Mouse (Mus musculus): Measurements from ENCODE around the gene Wrb. TPM values are rescaled to one million over a fixed set of nuclear protein-coding genes. Genes with fewer than 3 reads are reported as not detected.
A peak's percentile ranks its signal among the peaks of the same experiment; 100 is the strongest.
"Not testable (repeated sequence)": the region's sequence is repeated elsewhere in the genome, so short reads cannot be mapped to it uniquely, and the experiment has no call there.

Gene Wrb
- polyA plus RNA-seq, 1 experiment = 23.2 TPM

DNA sequence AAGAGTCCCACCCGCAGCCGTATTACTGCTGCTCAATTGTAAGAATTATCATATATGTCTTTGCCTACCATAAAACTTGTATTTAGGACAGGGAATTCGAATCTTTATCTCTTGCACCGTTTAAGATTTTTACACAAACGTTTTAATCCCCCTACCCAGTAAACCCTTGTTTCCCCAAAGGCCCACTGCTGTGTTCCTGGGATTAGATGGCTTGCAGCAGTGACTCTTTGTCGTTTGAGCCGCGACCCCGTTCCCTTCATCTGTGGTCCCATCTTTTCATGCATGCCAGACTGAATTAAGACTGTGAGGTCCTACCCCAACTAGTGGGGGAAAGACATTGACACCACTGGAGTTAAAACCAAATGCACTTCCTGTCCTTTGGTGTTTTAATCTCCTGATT, 16.7 kb upstream of the Wrb start:
- H3K4me1 ChIP-seq (ENCODE audit: control insufficient read depth, insufficient read depth, low read length) = peaks cover 2% of the 10 kb centered on the region
- no peak overlapping the region for H3K27ac ChIP-seq (ENCODE audit: insufficient read depth, low read length)
- no peaks in the 10 kb centered on the region for H3K27me3 ChIP-seq (ENCODE audit: control insufficient read depth, insufficient read depth, low read length, poor library complexity, severe bottlenecking)
- peak overlapping the region; percentile 77 for H3K4me3 ChIP-seq (ENCODE audit: low read depth, low read length)
- H3K9ac ChIP-seq (ENCODE audit: low read depth, poor library complexity, severe bottlenecking) = peak overlapping the region; percentile 59
- TF ChIP-seq EP300 (IDR thresholded peaks at IDR 0.05; ENCODE audit: insufficient read depth, low read depth, low read length) (no peak), POLR2A (IDR thresholded peaks at IDR 0.05; ENCODE audit: insufficient read depth, low read length) (no peak), CTCF (IDR thresholded peaks at IDR 0.05; ENCODE audit: low read depth, low read length) (no peak)
- peaks cover 26% of the 10 kb centered on the region for H3K36me3 ChIP-seq (ENCODE audit: control insufficient read depth, insufficient read depth, low read length, poor library complexity, severe bottlenecking)
- no peaks in the 10 kb centered on the region for H3K9me3 ChIP-seq (replicated peaks; ENCODE audit: control insufficient read depth, insufficient read depth, low read length, poor library complexity, severe bottlenecking)

DNA sequence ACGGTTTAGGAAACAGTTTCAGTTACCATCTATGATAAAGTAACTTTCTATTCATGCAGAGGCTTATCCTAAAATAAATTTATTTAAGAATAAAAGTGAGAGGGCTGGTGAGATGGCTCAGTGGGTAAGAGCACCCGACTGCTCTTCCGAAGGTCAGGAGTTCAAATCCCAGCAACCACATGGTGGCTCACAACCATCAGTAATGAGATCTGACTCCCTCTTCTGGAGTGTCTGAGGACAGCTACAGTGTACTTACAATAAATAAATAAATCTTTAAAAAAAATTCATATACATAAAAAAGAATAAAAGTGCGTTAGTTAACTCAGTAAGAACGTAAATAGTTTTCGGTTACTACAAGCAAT, 478 bp upstream of the Wrb start:
- not testable (repeated sequence) for H3K4me1 ChIP-seq (ENCODE audit: control insufficient read depth, insufficient read depth, low read length); H3K36me3 ChIP-seq (ENCODE audit: control insufficient read depth, insufficient read depth, low read length, poor library complexity, severe bottlenecking); H3K27me3 ChIP-seq (ENCODE audit: control insufficient read depth, insufficient read depth, low read length, poor library complexity, severe bottlenecking); H3K9ac ChIP-seq (ENCODE audit: low read depth, poor library complexity, severe bottlenecking); H3K27ac ChIP-seq (ENCODE audit: insufficient read depth, low read length); H3K9me3 ChIP-seq (replicated peaks; ENCODE audit: control insufficient read depth, insufficient read depth, low read length, poor library complexity, severe bottlenecking); H3K4me3 ChIP-seq (ENCODE audit: low read depth, low read length)

- Histone ChIP-seq H3K36me3 (ENCODE audit: control insufficient read depth, insufficient read depth, low read length, poor library complexity, severe bottlenecking) (no peaks in the 10 kb centered on the region), H3K9me3 (replicated peaks; ENCODE audit: control insufficient read depth, insufficient read depth, low read length, poor library complexity, severe bottlenecking) (no peaks in the 10 kb centered on the region), H3K9ac (ENCODE audit: low read depth, poor library complexity, severe bottlenecking) (peak overlapping the region; percentile 38), H3K4me1 (ENCODE audit: control insufficient read depth, insufficient read depth, low read length) (no peaks in the 10 kb centered on the region), H3K27me3 (ENCODE audit: control insufficient read depth, insufficient read depth, low read length, poor library complexity, severe bottlenecking) (no peaks in the 10 kb centered on the region), H3K4me3 (ENCODE audit: low read depth, low read length) (peak overlapping the region; percentile 81), H3K27ac (ENCODE audit: insufficient read depth, low read length) (no peak overlapping the region)
- no peak for TF ChIP-seq CTCF (IDR thresholded peaks at IDR 0.05; ENCODE audit: low read depth, low read length)
These were observed 607 bp downstream of the Wrb start for GRCm38 (mm10) chr16:96145814-96146213.

GRCm38 (mm10) chr16:96148834-96149233, 3.6 kb downstream of the Wrb start:
- no peaks in the 10 kb centered on the region for H3K36me3 ChIP-seq (ENCODE audit: control insufficient read depth, insufficient read depth, low read length, poor library complexity, severe bottlenecking)
- TF ChIP-seq CTCF (IDR thresholded peaks at IDR 0.05; ENCODE audit: low read depth, low read length) = no peak
- no peaks in the 10 kb centered on the region for H3K27me3 ChIP-seq (ENCODE audit: control insufficient read depth, insufficient read depth, low read length, poor library complexity, severe bottlenecking)
- H3K4me3 ChIP-seq (ENCODE audit: low read depth, low read length) = no peak overlapping the region
- H3K4me1 ChIP-seq (ENCODE audit: control insufficient read depth, insufficient read depth, low read length) = no peaks in the 10 kb centered on the region
- no peak overlapping the region for H3K27ac ChIP-seq (ENCODE audit: insufficient read depth, low read length)
- H3K9ac ChIP-seq (ENCODE audit: low read depth, poor library complexity, severe bottlenecking) = no peak overlapping the region
- no peaks in the 10 kb centered on the region for H3K9me3 ChIP-seq (replicated peaks; ENCODE audit: control insufficient read depth, insufficient read depth, low read length, poor library complexity, severe bottlenecking)

DNA sequence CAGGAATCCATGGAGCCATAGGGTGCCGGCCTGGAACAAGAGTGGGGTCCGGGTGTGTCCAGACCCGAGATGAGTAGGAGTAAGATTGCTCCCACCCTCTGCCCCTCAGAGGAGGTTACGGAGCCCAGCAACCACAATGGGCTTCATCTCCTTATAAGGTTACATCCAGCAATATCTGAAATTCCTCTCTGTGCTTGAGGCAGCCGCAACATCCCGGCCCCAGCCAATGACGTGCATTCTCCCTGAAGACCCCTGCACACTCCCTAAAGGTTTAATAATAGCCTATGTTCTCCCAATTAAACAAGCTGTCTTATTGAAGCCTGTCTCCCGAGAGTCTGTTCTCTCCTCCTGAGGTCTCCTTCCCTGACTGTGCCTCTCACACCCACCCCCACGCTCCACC, 4.1 kb downstream of the Wrb start:
- H3K27ac ChIP-seq (ENCODE audit: insufficient read depth, low read length) = no peak overlapping the region
- H3K9me3 ChIP-seq (replicated peaks; ENCODE audit: control insufficient read depth, insufficient read depth, low read length, poor library complexity, severe bottlenecking) = no peaks in the 10 kb centered on the region
- TF ChIP-seq EP300 (IDR thresholded peaks at IDR 0.05; ENCODE audit: insufficient read depth, low read depth, low read length) (no peak), CTCF (IDR thresholded peaks at IDR 0.05; ENCODE audit: low read depth, low read length) (no peak), POLR2A (IDR thresholded peaks at IDR 0.05; ENCODE audit: insufficient read depth, low read length) (no peak)
- peaks cover 2% of the 10 kb centered on the region; the same call in 1 of the 2 replicates for H3K36me3 ChIP-seq (ENCODE audit: control insufficient read depth, insufficient read depth, low read length, poor library complexity, severe bottlenecking)
- no peaks in the 10 kb centered on the region for H3K27me3 ChIP-seq (ENCODE audit: control insufficient read depth, insufficient read depth, low read length, poor library complexity, severe bottlenecking)
- no peaks in the 10 kb centered on the region for H3K4me1 ChIP-seq (ENCODE audit: control insufficient read depth, insufficient read depth, low read length)
- no peak overlapping the region for H3K4me3 ChIP-seq (ENCODE audit: low read depth, low read length)
- H3K9ac ChIP-seq (ENCODE audit: low read depth, poor library complexity, severe bottlenecking) = no peak overlapping the region

DNA sequence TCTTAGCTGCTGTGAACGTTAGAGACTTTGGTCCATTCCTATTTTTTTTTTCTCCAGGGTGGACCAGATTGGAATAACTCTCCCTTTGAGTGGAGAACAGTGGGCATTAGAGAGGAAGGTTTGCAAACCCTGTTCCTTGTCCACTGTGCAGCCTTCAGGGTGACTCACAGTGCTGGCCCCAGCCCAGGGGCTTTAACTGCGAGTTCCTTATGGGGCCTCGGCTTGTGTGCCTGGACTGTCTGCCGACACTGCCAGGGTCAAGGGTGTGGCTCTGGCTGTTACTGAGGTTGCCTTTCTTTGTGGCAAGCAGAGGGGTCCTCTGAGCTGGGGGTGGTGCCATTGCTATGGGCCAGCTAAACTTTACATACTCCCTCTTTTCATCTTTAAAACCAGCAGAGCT, 5.8 kb downstream of the Wrb start:
- Histone ChIP-seq H3K27ac (ENCODE audit: insufficient read depth, low read length) (no peak overlapping the region), H3K27me3 (ENCODE audit: control insufficient read depth, insufficient read depth, low read length, poor library complexity, severe bottlenecking) (no peaks in the 10 kb centered on the region), H3K9ac (ENCODE audit: low read depth, poor library complexity, severe bottlenecking) (no peak overlapping the region), H3K4me3 (ENCODE audit: low read depth, low read length) (no peak overlapping the region), H3K4me1 (ENCODE audit: control insufficient read depth, insufficient read depth, low read length) (no peaks in the 10 kb centered on the region), H3K36me3 (ENCODE audit: control insufficient read depth, insufficient read depth, low read length, poor library complexity, severe bottlenecking) (peaks cover 2% of the 10 kb centered on the region; the same call in 1 of the 2 replicates), H3K9me3 (replicated peaks; ENCODE audit: control insufficient read depth, insufficient read depth, low read length, poor library complexity, severe bottlenecking) (no peaks in the 10 kb centered on the region)
- no peak for TF ChIP-seq EP300 (IDR thresholded peaks at IDR 0.05; ENCODE audit: insufficient read depth, low read depth, low read length)
- TF ChIP-seq POLR2A (IDR thresholded peaks at IDR 0.05; ENCODE audit: insufficient read depth, low read length) = no peak
- TF ChIP-seq CTCF (IDR thresholded peaks at IDR 0.05; ENCODE audit: low read depth, low read length) = no peak

GRCm38 (mm10) chr16:96151551-96151950, 6.3 kb downstream of the Wrb start:
- Histone ChIP-seq H3K4me1 (ENCODE audit: control insufficient read depth, insufficient read depth, low read length) (no peaks in the 10 kb centered on the region), H3K27ac (ENCODE audit: insufficient read depth, low read length) (no peak overlapping the region), H3K36me3 (ENCODE audit: control insufficient read depth, insufficient read depth, low read length, poor library complexity, severe bottlenecking) (peaks cover 2% of the 10 kb centered on the region; the same call in 1 of the 2 replicates), H3K9ac (ENCODE audit: low read depth, poor library complexity, severe bottlenecking) (no peak overlapping the region), H3K9me3 (replicated peaks; ENCODE audit: control insufficient read depth, insufficient read depth, low read length, poor library complexity, severe bottlenecking) (no peaks in the 10 kb centered on the region), H3K4me3 (ENCODE audit: low read depth, low read length) (no peak overlapping the region), H3K27me3 (ENCODE audit: control insufficient read depth, insufficient read depth, low read length, poor library complexity, severe bottlenecking) (no peaks in the 10 kb centered on the region)
- TF ChIP-seq EP300 (IDR thresholded peaks at IDR 0.05; ENCODE audit: insufficient read depth, low read depth, low read length) (no peak), POLR2A (IDR thresholded peaks at IDR 0.05; ENCODE audit: insufficient read depth, low read length) (no peak), CTCF (IDR thresholded peaks at IDR 0.05; ENCODE audit: low read depth, low read length) (peak; percentile 96)
